Mouse (Mus musculus) neural tube, embryonic 12.5 days (tissue): ENCODE data around the gene Ngef. TPM values are rescaled to one million over a fixed set of nuclear protein-coding genes. Genes with fewer than 3 reads are reported as not detected.

ENCODE experiments used
- ATAC-seq: fragments of 200-750 bp; cut with Nextera tagmentation; 2 replicates; pipeline ENCODE4 v1.8.0; 2017; ENCODE audit warnings: low read depth, mild to moderate bottlenecking, moderate TSS enrichment, moderate library complexity; ENCODE audit not compliant: low FRiP score
- H3K27ac ChIP-seq: fragments of 300-500 bp; sonication (generic); 2 replicates; pipeline ENCODE4 v1.5.1; 2016
- H3K27me3 ChIP-seq: fragments of 300-500 bp; sonication (generic); replicated peaks from 2 replicates; pipeline ENCODE4 v1.6.1; 2016; ENCODE audit warnings: mild to moderate bottlenecking
- H3K36me3 ChIP-seq: fragments of 300-500 bp; sonication (generic); 2 replicates; pipeline ENCODE4 v1.6.1; 2016; ENCODE audit warnings: mild to moderate bottlenecking
- H3K4me1 ChIP-seq: fragments of 300-500 bp; sonication (generic); 2 replicates; pipeline ENCODE4 v1.6.1; 2016
- H3K4me2 ChIP-seq: fragments of 300-500 bp; sonication (generic); replicated peaks from 2 replicates; pipeline ENCODE4 v1.6.1; 2016; ENCODE audit warnings: mild to moderate bottlenecking
- H3K4me3 ChIP-seq: fragments of 300-500 bp; sonication (generic); 2 replicates; pipeline ENCODE4 v1.5.1; 2016
- H3K9ac ChIP-seq: fragments of 300-500 bp; sonication (generic); 2 replicates; pipeline ENCODE4 v1.6.1; 2016; ENCODE audit warnings: mild to moderate bottlenecking
- H3K9me3 ChIP-seq: fragments of 300-500 bp; sonication (generic); 2 replicates; pipeline ENCODE4 v1.6.1; 2016; ENCODE audit warnings: mild to moderate bottlenecking
- WGBS: fragments of 180-500 bp; shearing (Covaris S2); methylation state at CpG from one replicate; pipeline ENCODE4 v1.1.7; 2016; 5-methylcytosine and 5-hydroxymethylcytosine counted together
- polyA plus RNA-seq: library from polyadenylated mRNA; unstranded; fragments of >200 nt; fragmentation: Nextera tagmentation; extraction: Ambion mirVana; gene quantifications from 2 replicates; pipeline ENCODE4 v1.2.1, GENCODE M21; 2016

Gene Ngef
- 2.6 and 3.0 TPM in 2 replicates for polyA plus RNA-seq

DNA sequence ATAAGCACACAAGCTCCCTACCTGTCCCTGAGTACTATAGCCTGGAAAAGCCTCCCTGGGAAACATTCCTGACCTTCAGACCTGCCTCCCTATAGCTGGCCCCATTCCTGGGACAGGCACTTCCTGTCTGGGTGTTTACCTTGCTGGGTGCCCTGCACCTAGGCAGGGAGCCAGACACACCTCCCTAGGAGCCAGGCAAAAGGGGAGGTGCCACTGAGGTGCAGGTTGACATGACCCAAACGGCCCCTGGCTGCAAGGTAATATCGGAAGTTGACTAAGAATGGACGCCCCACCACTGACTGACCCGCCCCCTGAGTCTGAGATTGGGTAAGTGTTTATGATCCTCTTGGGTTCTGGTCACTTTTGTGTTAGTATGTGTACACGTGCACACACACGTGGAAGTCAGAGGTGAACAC lies at the start of gene Ngef:
Ngef (minus strand) TSS at position 71 of the 416 bp plus-strand sequence.
- no peaks in the 10 kb centered on the region for H3K36me3 ChIP-seq

GRCm38 (mm10) chr1:87621858-87622279 lies 48.2 kb upstream of the Ngef start:
- WGBS: 67% methylated on average over 3 of the region's 3 CpGs
- Histone ChIP-seq H3K4me3 (no peak overlapping the region), H3K9ac (no peak overlapping the region), H3K36me3 (no peaks in the 10 kb centered on the region), H3K27me3 (no peaks in the 10 kb centered on the region), H3K4me1 (no peaks in the 10 kb centered on the region), H3K27ac (no peak overlapping the region), H3K9me3 (no peaks in the 10 kb centered on the region), H3K4me2 (no peak overlapping the region)
- ATAC-seq: no peak

More for the DNA sequence above, at the start of gene Ngef:
- Histone ChIP-seq H3K4me1 (peaks cover 15% of the 10 kb centered on the region), H3K9me3 (no peaks in the 10 kb centered on the region), H3K9ac (no peak within 1 kb of the TSS), H3K4me2 (no peak within 1 kb of the TSS), H3K27ac (no peak within 1 kb of the TSS), H3K4me3 (no peak within 1 kb of the TSS), H3K27me3 (no peaks in the 10 kb centered on the region)
- WGBS: 80% methylated on average over 6 of the region's 6 CpGs
- peak; percentile 15; the same call in 1 of the 2 replicates for ATAC-seq

DNA sequence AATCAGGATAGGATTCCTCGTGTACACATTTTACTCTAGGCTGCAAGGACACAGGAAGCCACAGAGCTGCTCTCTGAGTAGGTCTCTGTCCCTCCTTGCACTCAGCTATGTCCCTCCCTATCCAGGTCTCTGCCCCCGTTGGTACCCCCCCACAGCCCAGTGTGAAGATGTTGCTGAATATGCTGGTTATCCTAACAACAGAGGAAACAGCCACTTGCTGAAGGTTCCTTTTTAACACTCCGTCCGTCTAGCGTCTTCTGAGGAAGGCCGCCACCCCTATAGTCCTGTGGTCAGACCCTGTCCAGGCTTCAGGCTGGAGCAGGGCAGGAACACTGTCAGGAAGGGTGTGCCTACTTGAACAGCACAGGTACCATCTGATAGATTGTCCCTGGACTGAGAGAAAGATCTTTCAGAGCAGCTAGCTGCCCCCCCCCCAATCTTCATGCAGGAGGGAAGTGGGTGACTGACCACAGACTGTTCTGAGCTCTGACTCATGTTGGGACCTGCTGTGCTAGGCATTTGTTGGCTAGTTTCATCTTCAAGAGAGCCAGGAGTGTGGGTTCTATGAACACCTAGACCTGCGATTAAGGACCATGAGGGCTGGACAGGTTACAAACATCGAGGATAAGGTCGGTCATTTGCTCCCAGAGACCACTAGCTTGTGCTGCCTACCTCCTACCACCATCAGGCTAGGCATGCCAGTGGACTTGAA lies 47.6 kb upstream of the Ngef start:
- H3K4me2 ChIP-seq: no peak overlapping the region
- no peak overlapping the region for H3K27ac ChIP-seq
- H3K9me3 ChIP-seq: no peaks in the 10 kb centered on the region
- H3K4me1 ChIP-seq: no peaks in the 10 kb centered on the region
- ATAC-seq: no peak
- no peaks in the 10 kb centered on the region for H3K36me3 ChIP-seq
- H3K27me3 ChIP-seq: no peaks in the 10 kb centered on the region
- no peak overlapping the region for H3K9ac ChIP-seq
- H3K4me3 ChIP-seq: no peak overlapping the region
- 90% methylated on average over 9 of the region's 9 CpGs for WGBS

DNA sequence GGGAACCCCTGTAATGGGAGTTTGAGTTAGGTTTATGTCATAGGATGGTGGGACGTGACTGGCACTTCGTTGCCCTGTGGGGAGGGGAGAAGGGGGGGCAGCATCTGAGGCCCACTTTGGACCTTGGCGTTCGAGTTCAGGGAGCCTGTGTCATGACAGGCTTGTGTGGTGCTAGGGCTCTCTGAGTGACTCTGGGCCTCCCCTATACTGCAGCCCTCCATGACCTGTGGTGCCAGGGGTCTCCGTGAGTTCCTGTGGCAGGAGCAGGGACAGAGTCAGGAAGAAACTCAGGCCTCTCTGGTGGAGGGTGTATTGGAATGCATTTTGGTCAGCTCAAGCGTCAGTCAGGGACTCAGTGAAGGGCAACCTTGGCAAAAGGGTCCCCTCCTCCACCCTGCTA lies 47.0 kb upstream of the Ngef start:
- no peaks in the 10 kb centered on the region for H3K4me1 ChIP-seq
- no peaks in the 10 kb centered on the region for H3K27me3 ChIP-seq
- H3K9ac ChIP-seq: no peak overlapping the region
- no peak overlapping the region for H3K4me3 ChIP-seq
- no peaks in the 10 kb centered on the region for H3K36me3 ChIP-seq
- WGBS: 86% methylated on average over 6 of the region's 6 CpGs
- ATAC-seq: no peak
- H3K9me3 ChIP-seq: no peaks in the 10 kb centered on the region
- H3K4me2 ChIP-seq: no peak overlapping the region; the same call in 1 of the 2 replicates
- H3K27ac ChIP-seq: no peak overlapping the region

- WGBS: 78% methylated on average over 12 of the region's 12 CpGs
- Histone ChIP-seq H3K9me3 (no peaks in the 10 kb centered on the region), H3K4me2 (no peak within 1 kb of the TSS; the same call in 1 of the 2 replicates), H3K4me3 (no peak within 1 kb of the TSS), H3K9ac (no peak within 1 kb of the TSS), H3K27ac (no peak within 1 kb of the TSS), H3K36me3 (no peaks in the 10 kb centered on the region), H3K4me1 (no peaks in the 10 kb centered on the region), H3K27me3 (no peaks in the 10 kb centered on the region)
- ATAC-seq: no peak
These were observed 46.6 kb upstream of the Ngef start, which contains the start of gene Inpp5d for GRCm38 (mm10) chr1:87620211-87620668. Gene Inpp5d, plus strand, starts transcription at chr1:87620312.

DNA sequence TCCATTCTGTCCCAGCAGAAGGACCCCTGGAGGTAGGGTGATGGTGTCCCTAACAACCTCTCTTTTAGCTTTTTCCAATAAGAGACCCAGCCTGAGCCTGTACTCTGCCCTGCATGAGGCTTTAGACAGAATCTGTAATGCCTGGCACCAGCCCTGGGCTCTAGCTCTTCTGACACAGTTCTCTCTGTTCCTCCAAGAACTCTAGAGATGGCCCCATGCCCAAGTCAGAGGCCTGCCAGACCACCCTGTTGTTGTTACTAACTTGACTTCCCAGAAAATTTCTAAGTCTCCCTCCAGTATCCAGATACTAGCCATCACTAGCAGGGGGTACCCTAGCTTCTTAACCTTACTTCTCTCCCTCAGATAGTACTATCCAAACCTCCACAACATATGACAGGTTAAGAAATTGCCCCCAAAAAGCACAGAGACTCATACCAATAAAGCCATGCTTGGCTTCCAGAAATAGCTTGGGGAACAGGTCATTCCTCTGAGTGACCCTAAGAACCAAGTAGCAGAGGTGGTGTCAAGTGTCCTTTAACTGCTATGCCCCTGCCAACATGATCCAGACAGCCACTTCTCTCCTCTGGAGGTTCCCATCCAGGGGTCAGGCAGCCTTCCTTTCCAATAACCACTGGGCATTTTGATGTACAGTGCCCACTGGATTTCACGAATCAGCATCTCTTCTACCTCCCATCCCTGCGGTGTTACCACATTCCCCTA lies 41.1 kb upstream of the Ngef start:
- H3K4me1 ChIP-seq: no peaks in the 10 kb centered on the region
- H3K4me2 ChIP-seq: no peak overlapping the region
- H3K27me3 ChIP-seq: no peaks in the 10 kb centered on the region
- H3K9me3 ChIP-seq: no peaks in the 10 kb centered on the region
- H3K9ac ChIP-seq: no peak overlapping the region
- ATAC-seq: no peak
- WGBS: 89% methylated on average over 2 of the region's 2 CpGs
- no peak overlapping the region for H3K4me3 ChIP-seq
- H3K27ac ChIP-seq: no peak overlapping the region
- no peaks in the 10 kb centered on the region for H3K36me3 ChIP-seq

- Histone ChIP-seq H3K4me3 (no peak overlapping the region), H3K9me3 (no peaks in the 10 kb centered on the region), H3K36me3 (no peaks in the 10 kb centered on the region), H3K4me2 (no peak overlapping the region), H3K27ac (no peak overlapping the region), H3K9ac (no peak overlapping the region), H3K27me3 (no peaks in the 10 kb centered on the region), H3K4me1 (no peaks in the 10 kb centered on the region)
- ATAC-seq: no peak
- 31% methylated on average over 7 of the region's 7 CpGs for WGBS
These were observed 34.9 kb upstream of the Ngef start for GRCm38 (mm10) chr1:87608416-87609046.

DNA sequence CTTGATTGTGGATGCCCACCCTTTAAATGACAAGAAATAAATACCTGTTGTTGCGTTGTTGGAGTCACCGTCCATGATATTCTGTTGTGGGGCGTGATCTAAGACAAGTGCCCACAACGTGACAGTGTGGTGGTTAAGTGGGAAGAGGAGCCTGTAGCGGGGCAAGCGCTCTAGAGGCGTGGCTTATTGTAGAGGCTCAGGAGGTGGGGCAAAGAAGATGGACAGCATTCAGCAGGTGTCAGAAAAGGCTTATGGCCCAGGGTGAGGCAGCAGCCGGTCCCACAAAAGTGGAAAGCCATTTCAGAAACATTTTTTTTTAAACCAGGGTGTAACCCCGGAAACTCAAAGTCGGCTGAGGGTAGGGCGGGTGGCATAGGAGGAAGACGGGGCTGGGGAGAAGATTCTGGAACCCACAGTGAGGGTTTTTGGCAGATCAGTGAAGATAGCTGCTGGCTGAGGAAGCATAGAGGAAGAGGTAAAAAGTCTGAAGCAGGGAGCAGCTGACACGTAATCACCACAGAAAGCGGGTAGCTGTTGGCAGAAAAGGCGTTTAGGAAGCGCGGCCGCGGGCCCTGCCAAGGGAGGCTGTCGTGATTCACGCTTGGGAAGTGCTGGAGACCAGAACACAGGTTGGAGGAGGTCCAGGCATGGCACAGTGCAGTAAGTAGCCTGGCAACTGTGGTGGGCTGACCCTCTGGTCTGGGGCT lies 33.9 kb upstream of the Ngef start:
- Histone ChIP-seq H3K36me3 (no peaks in the 10 kb centered on the region), H3K9ac (no peak overlapping the region), H3K4me2 (no peak overlapping the region), H3K27me3 (no peaks in the 10 kb centered on the region), H3K4me1 (no peaks in the 10 kb centered on the region), H3K4me3 (no peak overlapping the region), H3K9me3 (no peaks in the 10 kb centered on the region), H3K27ac (no peak overlapping the region)
- 85% methylated on average over 21 of the region's 21 CpGs for WGBS
- ATAC-seq: no peak

DNA sequence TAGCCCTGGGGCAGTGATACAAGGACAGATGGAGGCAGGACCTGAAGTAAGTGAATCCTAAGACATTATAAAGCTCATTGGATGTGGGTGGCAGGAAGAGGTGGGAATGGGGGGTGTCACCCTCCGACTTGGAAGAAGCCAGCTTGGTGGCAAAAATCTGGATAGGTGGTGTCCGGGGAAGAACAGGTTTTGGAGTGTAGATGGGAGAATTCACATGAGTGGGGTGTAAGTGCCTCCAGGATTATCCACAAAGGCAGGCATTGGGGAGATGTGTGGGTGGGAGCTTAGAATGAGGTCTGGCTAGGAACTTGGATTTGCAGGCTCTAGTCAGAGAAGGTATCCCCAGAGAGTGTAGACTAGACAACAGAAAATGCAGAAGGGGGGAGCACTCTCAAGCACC lies 31.6 kb upstream of the Ngef start:
- no peak for ATAC-seq
- WGBS: 92% methylated on average over 2 of the region's 2 CpGs
- no peak overlapping the region for H3K27ac ChIP-seq
- no peaks in the 10 kb centered on the region for H3K36me3 ChIP-seq
- H3K4me2 ChIP-seq: no peak overlapping the region
- H3K4me1 ChIP-seq: no peaks in the 10 kb centered on the region
- H3K9ac ChIP-seq: no peak overlapping the region
- no peaks in the 10 kb centered on the region for H3K27me3 ChIP-seq
- no peaks in the 10 kb centered on the region for H3K9me3 ChIP-seq
- no peak overlapping the region for H3K4me3 ChIP-seq

- H3K9ac ChIP-seq: no peak overlapping the region
- WGBS: 88% methylated on average over 5 of the region's 5 CpGs
- no peak overlapping the region for H3K27ac ChIP-seq
- no peak for ATAC-seq
- no peaks in the 10 kb centered on the region for H3K27me3 ChIP-seq
- H3K36me3 ChIP-seq: no peaks in the 10 kb centered on the region
- no peak overlapping the region for H3K4me3 ChIP-seq
- no peak overlapping the region for H3K4me2 ChIP-seq
- no peaks in the 10 kb centered on the region for H3K4me1 ChIP-seq
- no peaks in the 10 kb centered on the region for H3K9me3 ChIP-seq
These were observed 29.7 kb upstream of the Ngef start for GRCm38 (mm10) chr1:87603389-87603788.

DNA sequence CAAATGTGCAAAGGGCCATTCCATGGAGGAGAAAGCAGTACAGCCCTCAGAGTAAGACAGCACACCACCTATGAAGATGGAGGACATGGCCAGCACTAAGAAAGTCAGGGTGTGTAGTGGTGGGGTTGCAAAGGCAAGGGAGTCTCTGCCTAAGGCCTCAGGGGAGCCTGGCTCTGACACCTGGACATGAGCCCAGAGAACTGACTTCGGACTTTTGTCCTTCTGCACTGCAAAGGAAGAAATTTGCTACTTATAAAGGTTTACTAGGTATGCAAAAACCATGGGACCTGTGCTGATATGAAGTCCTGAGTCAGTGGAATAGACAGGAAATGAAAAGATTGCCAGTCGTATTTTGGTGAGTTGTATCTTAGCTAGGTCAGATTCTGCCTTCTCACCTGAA lies 28.1 kb upstream of the Ngef start:
- Histone ChIP-seq H3K36me3 (no peaks in the 10 kb centered on the region), H3K4me1 (no peaks in the 10 kb centered on the region), H3K9ac (no peak overlapping the region), H3K4me3 (no peak overlapping the region), H3K27ac (no peak overlapping the region), H3K9me3 (no peaks in the 10 kb centered on the region), H3K27me3 (no peaks in the 10 kb centered on the region), H3K4me2 (no peak overlapping the region)
- ATAC-seq: no peak
- 84% methylated on average over 2 of the region's 2 CpGs for WGBS

- Histone ChIP-seq H3K27me3 (no peaks in the 10 kb centered on the region), H3K4me3 (no peak overlapping the region), H3K4me1 (no peaks in the 10 kb centered on the region), H3K9ac (no peak overlapping the region), H3K27ac (no peak overlapping the region), H3K4me2 (no peak overlapping the region), H3K9me3 (no peaks in the 10 kb centered on the region), H3K36me3 (no peaks in the 10 kb centered on the region)
- ATAC-seq: no peak
- WGBS: 80% methylated on average over 7 of the region's 7 CpGs
These were observed 26.9 kb upstream of the Ngef start for GRCm38 (mm10) chr1:87600533-87600932.
